Mouse (Mus musculus) bone marrow macrophage, adult 2 months (primary cell): ENCODE data around the gene Dis3l2.

Experiments used
- CTCF ChIP-seq: IDR thresholded peaks from 2 replicates; pipeline ENCODE4 v1.5.1; 2012; ENCODE audit warnings: low read depth, mild to moderate bottlenecking, low read length, moderate library complexity
- POLR2A ChIP-seq: IDR thresholded peaks from 2 replicates; pipeline ENCODE4 v1.6.1; 2012; ENCODE audit warnings: mild to moderate bottlenecking, low read depth, low read length, borderline replicate concordance

DNA sequence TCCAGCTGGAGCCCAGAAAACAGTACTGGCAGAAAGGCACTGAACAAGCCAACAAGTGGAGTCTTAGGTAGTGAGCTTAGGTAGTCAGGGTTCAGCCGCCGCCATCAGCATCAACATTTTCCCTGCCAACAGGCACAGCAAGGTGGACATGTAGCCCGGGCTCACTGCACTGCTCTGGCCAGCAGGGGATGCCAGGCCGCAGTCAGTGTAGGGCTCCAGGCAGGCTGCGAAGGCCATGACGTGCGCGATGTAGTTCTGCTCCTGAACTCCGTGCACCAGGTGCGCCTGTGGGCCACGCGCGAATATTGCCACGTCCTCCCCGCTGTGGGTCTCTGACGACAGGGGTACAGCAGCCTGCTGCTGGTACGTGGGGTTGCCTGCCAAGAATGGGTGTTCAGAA lies 383.4 kb downstream of the Dis3l2 start:
- TF ChIP-seq POLR2A (no peak), CTCF (no peak)
